Mouse (Mus musculus) heart, postnatal 36 days (tissue): Measurements from ENCODE around the gene Cyb561d1. TPM values are rescaled to one million over a fixed set of nuclear protein-coding genes. Genes with fewer than 3 reads are reported as not detected.
A peak's percentile ranks its signal among the peaks of the same experiment; 100 is the strongest.

ENCODE experiments used
- DNase-seq, 2 experiments: peaks; one replicate each; pipeline ENCODE4 v3.0.0; 2021 to 2022
- intact Hi-C: fragments of 180-260 bp; cut with DNase I; formaldehyde crosslinking; loops from one replicate; pipeline ENCODE4 v1.15.1; 2025
- total RNA-seq, 2 experiments: library from RNA; stranded (reverse); gene quantifications; 2 replicates each; pipeline ENCODE4 v1.2.3; 2021

The Cyb561d1 gene
- total RNA-seq, 2 experiments from 2014 or later, result 5.3 to 5.5 TPM

DNA sequence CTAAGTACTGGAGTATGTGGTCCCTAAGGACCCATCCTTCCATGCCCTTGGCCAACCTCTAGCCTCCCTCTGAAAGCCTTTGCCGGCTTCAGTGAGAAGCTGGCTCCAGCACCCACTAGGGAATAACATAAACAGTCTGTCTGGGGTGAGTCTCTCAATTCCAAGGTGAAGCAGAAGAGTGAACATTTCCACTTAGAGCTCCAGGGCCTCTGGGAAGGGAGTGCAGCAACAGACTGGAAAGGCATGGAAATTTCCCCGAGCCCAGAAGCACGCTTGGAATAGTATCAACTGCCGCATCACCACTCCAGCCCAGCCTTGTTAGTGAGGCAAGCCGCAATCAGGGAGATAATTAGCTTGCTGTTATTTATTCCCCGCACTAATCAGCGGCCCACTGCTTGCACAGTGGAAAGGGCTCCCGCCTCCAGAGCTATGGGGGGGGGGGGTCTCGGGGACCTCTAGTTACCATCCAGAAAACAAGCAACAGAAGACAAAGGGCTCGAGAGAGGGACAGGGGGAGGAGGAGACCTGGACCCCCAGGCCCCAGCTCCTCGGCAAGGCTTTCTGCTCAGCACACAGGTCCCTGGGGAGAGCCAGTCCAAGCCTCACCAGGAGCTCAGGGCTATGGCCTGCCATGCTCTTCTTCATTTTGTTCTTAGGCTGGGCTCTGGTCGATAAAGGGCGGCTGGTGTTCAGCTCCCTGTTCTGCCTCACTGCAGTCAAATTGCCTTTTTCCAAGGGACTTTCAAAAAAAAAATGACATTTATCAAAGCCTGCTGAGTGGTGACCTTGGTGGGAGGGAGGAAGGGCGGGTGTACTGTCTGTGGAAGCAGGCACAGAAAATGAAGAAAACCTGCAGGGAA is 26.1 kb downstream of the Cyb561d1 start:
- DNase-seq, result peak; percentile 39 to 51
- intact Hi-C loops, result no loop called here

DNA sequence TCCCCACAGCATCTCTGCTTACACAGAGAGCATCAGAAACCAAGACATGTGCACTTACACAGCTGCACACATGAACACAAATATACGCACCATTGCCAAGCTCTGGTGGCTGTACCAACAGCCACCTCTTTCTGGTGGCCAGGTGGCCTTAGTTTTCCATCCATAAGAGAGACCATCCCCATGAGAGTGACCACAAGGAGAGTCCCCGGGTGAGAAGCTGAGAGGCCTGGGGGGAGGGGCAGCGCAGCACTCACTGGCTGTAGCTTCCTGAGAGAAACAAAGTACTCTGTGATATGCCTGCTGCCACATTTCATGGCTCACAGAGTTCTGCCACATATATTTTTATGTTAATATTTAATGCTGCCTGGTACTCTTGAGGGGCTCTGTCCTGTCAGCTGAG is 31.8 kb downstream of the Cyb561d1 start:
- intact Hi-C loops, result loop anchor here (5.0 kb wide), 1 partner anchor 83 kb away; no protein-coding TSS in a partner anchor
- DNase-seq, result no peak

DNA sequence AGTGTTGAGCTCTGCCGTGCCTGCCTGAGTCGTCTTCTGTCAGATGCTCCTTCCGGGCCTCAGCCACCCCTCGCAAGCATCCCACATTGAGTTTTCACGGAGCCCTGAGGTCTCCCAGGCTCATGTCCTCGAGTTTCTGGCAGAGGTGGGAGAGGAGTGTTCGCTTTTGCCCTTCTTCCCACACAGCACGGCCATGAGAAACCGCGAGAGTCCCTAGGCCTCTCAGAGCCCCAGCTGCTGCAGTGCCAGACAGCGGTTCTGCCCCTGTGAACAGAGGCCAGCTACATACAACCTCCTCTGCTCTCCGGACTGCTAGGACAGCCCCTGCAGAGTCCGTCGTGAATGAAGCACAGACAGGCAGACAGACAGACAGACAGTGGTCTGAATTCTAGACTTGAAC is 33.5 kb downstream of the Cyb561d1 start:
- intact Hi-C loops, result loop anchor here (5.0 kb wide), 1 partner anchor 85 kb away; no protein-coding TSS in a partner anchor
- DNase-seq, result no peak

DNA sequence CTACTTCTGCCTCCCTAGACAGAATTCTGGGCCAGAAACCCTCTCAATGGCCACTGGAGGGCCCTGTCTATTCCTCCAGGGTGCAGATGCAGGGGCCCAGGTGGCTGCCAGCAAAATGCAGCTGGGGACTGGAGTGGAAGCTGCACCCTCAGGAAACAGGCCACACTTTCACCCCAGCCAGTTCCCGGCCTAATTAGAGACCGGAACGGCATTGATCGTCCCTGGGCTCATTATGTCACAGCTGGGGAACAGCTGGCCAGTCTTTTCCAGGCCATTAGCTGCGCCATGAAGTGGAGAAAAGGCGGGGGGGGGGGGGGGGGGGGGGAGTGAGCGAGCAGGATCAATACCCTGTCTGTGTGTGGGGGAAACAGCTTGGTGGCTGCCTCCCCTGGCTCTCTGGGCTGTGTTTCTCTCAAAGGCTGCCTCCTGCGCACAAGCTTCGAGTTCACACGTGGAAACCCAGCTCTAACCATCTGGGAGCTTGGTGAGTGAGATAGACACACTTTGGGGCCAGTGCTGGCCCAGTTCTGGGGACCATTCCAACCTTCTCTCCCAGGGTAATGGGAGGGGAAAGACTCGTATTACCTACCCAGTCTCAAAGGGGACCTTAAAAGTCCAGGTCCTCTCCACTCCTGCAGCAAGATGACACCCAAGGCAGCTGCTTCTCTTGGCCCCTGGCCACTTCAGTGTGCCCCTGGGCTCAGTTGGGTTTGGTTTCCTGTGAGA is 34.4 kb downstream of the Cyb561d1 start:
- DNase-seq, result peak in 1 of 2 experiments; percentile 34
- intact Hi-C loops, result loop anchor here (5.0 kb wide), 1 partner anchor 86 kb away; no protein-coding TSS in a partner anchor

DNA sequence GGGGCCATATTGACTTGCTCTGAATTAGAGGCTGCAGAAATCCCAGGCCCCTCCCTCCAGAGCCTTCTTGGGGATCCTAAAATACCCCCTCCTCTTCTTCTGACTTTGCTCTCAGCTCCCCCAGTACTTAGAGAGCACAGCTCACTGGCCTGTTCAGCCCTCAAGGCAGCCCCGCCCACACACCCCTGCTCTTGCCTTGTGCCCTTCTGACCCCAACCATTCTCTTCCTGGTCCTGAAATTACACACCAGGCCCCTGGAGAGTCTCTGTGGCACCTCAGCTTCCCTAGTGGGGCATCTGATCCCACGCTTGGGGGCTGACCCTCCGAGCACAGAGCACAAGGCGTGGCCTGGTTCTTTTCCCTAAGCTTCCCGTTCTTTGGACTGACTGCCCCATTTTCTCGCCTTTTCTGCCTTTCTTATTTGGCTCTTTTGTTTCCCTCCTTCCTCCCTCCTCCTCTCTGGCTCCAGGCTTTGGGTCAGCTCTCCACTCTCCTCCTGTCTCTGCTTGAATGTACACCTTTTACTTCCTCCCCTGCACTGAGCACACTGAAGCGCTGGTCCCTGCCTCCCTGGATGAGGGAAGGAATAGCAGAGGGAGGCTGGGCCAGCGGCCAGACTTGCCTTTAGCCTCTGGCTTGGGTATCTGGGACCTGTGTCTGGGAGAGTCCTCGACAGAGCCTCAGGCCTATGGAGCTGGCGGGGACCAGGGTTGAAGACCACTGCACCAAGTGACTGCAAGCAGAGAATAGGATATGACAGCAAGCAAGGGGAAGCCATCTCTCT is 35.3 kb downstream of the Cyb561d1 start:
- intact Hi-C loops, result loop anchor here (2.0 to 5.0 kb wide), 2 partner anchors 87 to 223 kb away; no protein-coding TSS in a partner anchor
- no peak for DNase-seq

DNA sequence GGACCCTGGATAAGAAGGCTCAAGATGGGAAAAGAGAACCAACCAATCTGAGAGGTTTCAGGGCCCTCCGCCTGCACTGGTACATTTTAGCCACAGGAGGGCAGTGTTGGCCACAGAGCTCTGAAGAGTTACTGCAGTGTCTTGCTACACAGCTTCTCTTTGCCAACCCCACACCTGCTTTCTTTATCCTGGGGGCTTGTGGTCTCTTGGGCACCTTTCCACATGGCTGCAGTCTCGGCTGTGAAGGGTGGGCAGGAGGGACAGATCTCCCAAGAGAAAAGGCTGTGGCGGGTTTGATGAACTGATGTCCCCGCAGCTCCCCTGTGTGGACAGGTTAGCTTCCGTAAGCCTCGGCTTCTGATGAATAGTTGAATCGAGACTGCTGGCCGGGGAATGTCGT is 36.2 kb downstream of the Cyb561d1 start:
- intact Hi-C loops, result loop anchor here (1.0 to 5.0 kb wide), 3 partner anchors 39 to 224 kb away; no protein-coding TSS in a partner anchor
- peak; percentile 81 to 82 for DNase-seq

DNA sequence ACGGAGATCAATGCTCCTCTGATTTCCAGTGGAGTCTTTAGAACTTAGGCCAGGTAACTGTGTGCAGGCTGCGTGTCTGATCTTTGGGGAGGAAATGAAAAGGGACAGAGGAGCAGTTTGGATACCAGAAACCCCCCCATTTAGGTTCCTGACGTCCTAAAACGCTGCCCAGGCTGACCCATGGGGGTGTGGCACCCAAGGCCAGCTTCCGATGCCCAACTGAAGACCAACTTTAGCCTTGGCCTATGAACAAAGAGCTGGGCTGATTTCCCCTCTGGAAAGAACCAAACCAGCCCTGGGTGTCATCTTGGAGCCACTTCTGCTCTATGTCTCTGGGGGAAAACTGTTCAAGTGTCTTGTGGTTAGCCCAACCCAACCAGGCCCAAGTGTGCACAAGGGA is 36.9 kb downstream of the Cyb561d1 start:
- intact Hi-C loops, result loop anchor here (1.0 to 2.0 kb wide), 2 partner anchors 40 to 225 kb away; no protein-coding TSS in a partner anchor

DNA sequence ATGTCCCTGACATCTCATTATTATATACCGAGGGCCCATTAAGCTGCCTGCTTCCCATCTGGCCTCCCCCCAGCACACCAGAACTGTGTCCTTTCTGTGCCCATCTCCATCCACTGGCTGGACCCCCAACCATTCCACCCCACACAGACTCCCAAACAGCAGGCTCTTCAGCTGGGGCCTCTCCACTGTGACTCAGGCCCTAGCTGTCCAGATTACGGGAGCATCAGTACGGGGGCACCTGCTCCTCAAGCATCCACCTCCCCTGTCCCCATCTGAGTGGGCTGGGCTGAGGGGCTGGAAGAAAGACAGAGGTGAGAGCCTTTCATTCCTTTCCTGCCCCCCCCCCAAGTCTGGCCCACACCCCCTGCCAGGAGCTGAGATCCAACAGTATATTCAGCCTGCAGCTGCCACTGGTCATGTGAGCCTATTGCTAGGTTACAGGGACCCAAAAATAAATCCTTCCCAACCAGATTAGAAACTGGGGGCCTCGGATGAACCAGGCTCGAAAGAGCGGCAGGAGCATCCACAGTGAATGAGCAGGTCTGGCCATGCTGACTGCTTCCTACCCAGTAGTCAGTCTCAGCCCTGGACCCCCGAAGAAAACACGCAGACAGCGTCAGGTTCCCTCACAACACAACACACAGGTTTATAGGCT is 42.5 kb downstream of the Cyb561d1 start:
- DNase-seq, result no peak
- intact Hi-C loops, result no loop called here

More for the DNA sequence above, 36.9 kb downstream of the Cyb561d1 start:
- DNase-seq, result no peak

DNA sequence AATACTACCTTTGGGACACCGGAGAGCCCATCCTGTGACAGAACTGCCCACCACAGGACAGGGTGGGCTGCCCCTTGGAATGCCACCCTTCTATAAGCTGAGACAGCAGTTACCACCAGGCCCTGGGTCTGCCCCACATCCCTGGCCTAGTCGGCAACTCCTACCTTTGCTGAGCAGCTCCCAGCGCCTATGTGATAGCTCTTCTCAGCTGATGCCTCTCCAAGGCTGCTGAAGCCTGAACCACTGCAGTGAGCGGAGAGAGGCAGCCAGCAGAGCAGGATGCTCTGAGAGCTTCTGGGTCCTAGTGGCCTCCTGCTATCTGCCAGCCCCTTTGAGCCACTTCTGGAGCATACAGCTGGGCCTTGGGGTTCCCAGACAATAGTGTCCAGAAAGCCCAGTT is 46.4 kb downstream of the Cyb561d1 start, which contains the start of gene Gpr61:
Gpr61 (minus strand) TSS at position 227 of the 400 bp plus-strand sequence.
- intact Hi-C loops, result no loop called here
- DNase-seq, result no peak

DNA sequence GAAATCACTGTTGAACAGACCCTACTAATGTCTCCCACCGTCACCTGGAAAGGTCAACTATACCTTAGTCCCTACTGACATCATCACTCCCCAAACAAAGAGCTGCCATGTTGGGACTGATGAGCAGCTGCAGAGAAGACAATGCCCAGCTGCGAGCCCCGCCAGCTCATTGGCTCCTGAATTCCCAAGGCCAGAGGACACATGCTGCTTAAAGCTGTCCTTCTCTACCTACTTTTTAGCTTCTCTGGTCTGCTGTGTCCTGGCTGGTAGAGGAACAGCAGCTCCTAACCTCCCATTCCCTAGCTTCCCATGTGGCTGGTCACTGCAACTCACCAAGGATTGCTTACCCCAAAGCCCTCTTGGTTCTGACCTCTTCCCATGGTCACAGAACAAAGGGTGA is 48.7 kb downstream of the Cyb561d1 start:
- intact Hi-C loops, result no loop called here
- DNase-seq, result no peak

DNA sequence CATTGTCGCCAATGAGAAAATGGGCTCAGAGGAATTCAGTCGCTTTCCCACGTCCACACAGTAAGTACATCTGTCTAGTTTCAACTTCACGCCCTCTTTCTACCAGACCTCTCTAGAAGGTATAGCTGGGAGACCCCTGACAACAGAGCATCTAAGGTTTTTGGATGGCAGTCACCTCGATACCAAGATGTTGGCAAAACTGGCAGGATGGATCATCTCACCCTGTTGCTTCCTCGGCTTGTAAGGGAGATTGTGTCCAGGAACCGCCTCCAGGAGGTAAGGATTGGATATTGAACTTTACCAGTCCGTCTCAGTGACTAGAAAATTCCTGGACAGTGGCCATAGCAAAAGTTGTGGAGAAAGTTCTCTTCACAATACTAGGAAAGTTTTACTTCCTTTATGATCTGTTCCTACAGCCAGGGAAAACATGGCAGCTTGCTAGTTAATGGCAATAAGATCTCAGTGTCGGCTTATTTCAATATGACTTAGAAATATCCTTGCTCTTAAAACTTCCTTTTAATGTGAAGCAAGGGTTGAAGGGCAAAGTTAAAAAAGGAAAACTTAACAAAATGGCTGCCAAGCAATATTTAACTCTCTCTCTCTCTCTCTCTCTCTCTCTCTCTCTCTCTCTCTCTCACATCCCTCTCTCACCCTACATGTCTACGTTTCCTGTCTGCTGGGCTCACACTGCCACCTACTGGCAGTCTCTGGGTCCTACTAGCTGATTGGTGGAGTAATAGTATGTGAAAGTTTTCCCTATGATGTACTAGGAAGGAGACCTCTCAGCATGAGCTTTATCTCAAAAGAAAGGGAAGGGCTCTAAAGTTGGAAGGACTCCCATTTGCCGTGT is 53.4 kb downstream of the Cyb561d1 start:
- DNase-seq, result peak; percentile 89 to 90
- intact Hi-C loops, result loop anchor here (1.0 to 5.0 kb wide), 5 partner anchors 77 to 450 kb away; partner anchors contain the start of gene Ahcyl1

DNA sequence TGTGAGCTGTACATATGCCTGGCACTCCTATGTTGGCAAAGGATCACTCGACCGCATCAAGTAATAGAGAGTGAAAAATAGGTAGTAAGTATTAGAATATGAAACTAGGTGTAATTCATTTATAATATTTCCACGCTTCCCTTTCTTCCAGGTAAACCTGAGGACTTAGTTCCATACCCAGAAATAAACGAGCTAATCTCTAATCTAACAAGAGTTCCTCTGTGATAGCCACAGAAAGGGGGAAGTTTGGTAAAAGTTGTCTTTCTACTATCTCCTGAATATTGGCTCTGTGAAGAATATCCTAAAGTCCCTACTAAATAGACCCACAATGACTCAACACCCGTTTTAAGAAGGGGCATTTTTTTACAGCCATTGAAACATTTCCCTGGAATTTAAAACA is 54.3 kb downstream of the Cyb561d1 start:
- DNase-seq, result no peak
- intact Hi-C loops, result loop anchor here (2.0 to 5.0 kb wide), 3 partner anchors 209 to 449 kb away; partner anchors contain the start of gene Ahcyl1

Other genes with a start within 250 kb of the Cyb561d1 start
- gene Gstm3, start 231.9 kb downstream of the Cyb561d1 start, total RNA-seq, result not detected
- gene Gstm2, start 214.8 kb downstream of the Cyb561d1 start, total RNA-seq, result 100 to 1,000 TPM; 161 to 186 TPM
- gene Gstm1, start 183.2 kb downstream of the Cyb561d1 start, total RNA-seq, result 100 to 1,000 TPM; 265 to 324 TPM
- 10 to 100 TPM; 12.3 to 13.3 TPM for gene Gstm4, start 156.3 kb downstream of the Cyb561d1 start, total RNA-seq
- gene Ampd2, start 114.6 kb downstream of the Cyb561d1 start, total RNA-seq, result 1 to 10 TPM; 4.6 to 5.1 TPM
- not detected for gene Gnat2, start 108.4 kb downstream of the Cyb561d1 start, total RNA-seq
- 10 to 100 TPM; 18.3 to 20.0 TPM for gene Gnai3, start 55.1 kb downstream of the Cyb561d1 start, total RNA-seq
- gene Gpr61, start 46.3 kb downstream of the Cyb561d1 start, total RNA-seq, result not detected
- gene Amigo1, start 14.9 kb downstream of the Cyb561d1 start, total RNA-seq, result 10 to 100 TPM; 15.1 to 15.5 TPM
- gene Atxn7l2, start 9.7 kb upstream of the Cyb561d1 start, total RNA-seq, result 1 to 10 TPM; 2.6 to 3.2 TPM
- under 1 TPM; 0.70 to 0.80 TPM for gene Sypl2, start 25.4 kb upstream of the Cyb561d1 start, total RNA-seq
- 10 to 100 TPM; 54.3 to 55.2 TPM for gene Psma5, start 55.7 kb upstream of the Cyb561d1 start, total RNA-seq
- 10 to 100 TPM; 18.7 to 20.3 TPM for gene Sort1, start 82.9 kb upstream of the Cyb561d1 start, total RNA-seq
- gene Mybphl, start 163.7 kb upstream of the Cyb561d1 start, total RNA-seq, result 10 to 100 TPM; 46.4 to 54.6 TPM
- under 1 TPM; 0.39 to 0.68 TPM for gene Psrc1, start 182.6 kb upstream of the Cyb561d1 start, total RNA-seq
- gene Celsr2, start 214.3 kb upstream of the Cyb561d1 start, total RNA-seq, result 1 to 10 TPM; 6.6 to 7.4 TPM
- gene Sars, start 244.0 kb upstream of the Cyb561d1 start, total RNA-seq, result 10 to 100 TPM; 82.6 to 83.9 TPM